Mouse (Mus musculus) myocyte (in vitro differentiated cells): Measurements from ENCODE around the gene Vdr. TPM values are rescaled to one million over a fixed set of nuclear protein-coding genes. Genes with fewer than 3 reads are reported as not detected.

ENCODE experiments used
- H3K27me3 ChIP-seq: one replicate; pipeline ENCODE4 v1.6.1; 2011; ENCODE audit not compliant: control insufficient read depth, insufficient read depth, insufficient read length
- H3K36me3 ChIP-seq: one replicate; pipeline ENCODE4 v1.6.1; 2011; ENCODE audit not compliant: control insufficient read depth, insufficient read depth
- H3K4me2 ChIP-seq: one replicate; pipeline ENCODE4 v1.6.1; 2011; ENCODE audit warnings: low read depth, control low read depth
- H3K4me3 ChIP-seq: one replicate; pipeline ENCODE4 v1.5.1; 2011; ENCODE audit warnings: mild to moderate bottlenecking, control low read depth, moderate library complexity
- H3K79me2 ChIP-seq: one replicate; pipeline ENCODE4 v1.6.1; 2011; ENCODE audit not compliant: control insufficient read depth, insufficient read depth
- H3ac ChIP-seq: one replicate; pipeline ENCODE4 v1.6.1; 2011; ENCODE audit not compliant: control insufficient read depth, insufficient read length
- CEBPB ChIP-seq: IDR thresholded peaks from 2 replicates; pipeline ENCODE4 v1.6.1; 2011; ENCODE audit warnings: mild to moderate bottlenecking, moderate library complexity; ENCODE audit not compliant: poor library complexity, insufficient read depth, severe bottlenecking
- E2F4 ChIP-seq: IDR thresholded peaks from one replicate; pipeline ENCODE4 v1.6.1; 2011; ENCODE audit warnings: mild to moderate bottlenecking, control low read depth, moderate library complexity; ENCODE audit not compliant: insufficient read depth
- MAX ChIP-seq: IDR thresholded peaks from one replicate; pipeline ENCODE4 v1.6.1; 2011; ENCODE audit warnings: low read depth, mild to moderate bottlenecking, control low read depth
- MYOD1 ChIP-seq, 3 experiments: IDR thresholded peaks; one replicate each; pipeline ENCODE4 v1.6.1; 2011; ENCODE audit warnings: control low read depth in 2 of 3, low read depth in 2 of 3, mild to moderate bottlenecking in 2 of 3, moderate library complexity in 1 of 3; ENCODE audit not compliant: insufficient read length in 2 of 3, control insufficient read depth in 1 of 3
- MYOG ChIP-seq, 3 experiments: IDR thresholded peaks; one replicate each; pipeline ENCODE4 v1.6.1; 2011; ENCODE audit warnings: control low read depth in 2 of 3, low read depth in 2 of 3, mild to moderate bottlenecking in 2 of 3; ENCODE audit not compliant: insufficient read length in 2 of 3, control insufficient read depth in 1 of 3, insufficient read depth in 1 of 3
- POLR2A ChIP-seq: IDR thresholded peaks from one replicate; pipeline ENCODE4 v1.6.1; 2011; ENCODE audit warnings: low read depth, mild to moderate bottlenecking, control low read depth, moderate library complexity; ENCODE audit not compliant: insufficient read length
- POLR2AphosphoS2 ChIP-seq: IDR thresholded peaks from one replicate; pipeline ENCODE4 v1.6.1; 2011; ENCODE audit warnings: low read depth, control low read depth; ENCODE audit not compliant: insufficient read length
- REST ChIP-seq: IDR thresholded peaks from one replicate; pipeline ENCODE4 v1.6.1; 2011; ENCODE audit warnings: mild to moderate bottlenecking, control low read depth, moderate library complexity; ENCODE audit not compliant: insufficient read depth, insufficient read length
- SRF ChIP-seq: IDR thresholded peaks from one replicate; pipeline ENCODE4 v1.6.1; 2011; ENCODE audit warnings: low read depth; ENCODE audit not compliant: control insufficient read depth, insufficient read length
- TCF12 ChIP-seq: IDR thresholded peaks from one replicate; pipeline ENCODE4 v1.6.1; 2011; ENCODE audit warnings: mild to moderate bottlenecking, control low read depth; ENCODE audit not compliant: poor library complexity, insufficient read depth, severe bottlenecking
- TCF3 ChIP-seq: IDR thresholded peaks from one replicate; pipeline ENCODE4 v1.6.1; 2011; ENCODE audit warnings: low read depth, control low read depth; ENCODE audit not compliant: insufficient read length
- USF1 ChIP-seq: IDR thresholded peaks from one replicate; pipeline ENCODE4 v1.6.1; 2011; ENCODE audit warnings: low read depth, mild to moderate bottlenecking, control low read depth, moderate library complexity
- polyA plus RNA-seq: library from polyadenylated mRNA; unstranded; fragments of >200 nt; fragmentation: generic; extraction: Trizol; gene quantifications from one replicate; pipeline ENCODE4 v1.2.1, GENCODE M21; 2012; ENCODE audit warnings: missing spikeins

Vdr gene
- 9.8 TPM for polyA plus RNA-seq

DNA sequence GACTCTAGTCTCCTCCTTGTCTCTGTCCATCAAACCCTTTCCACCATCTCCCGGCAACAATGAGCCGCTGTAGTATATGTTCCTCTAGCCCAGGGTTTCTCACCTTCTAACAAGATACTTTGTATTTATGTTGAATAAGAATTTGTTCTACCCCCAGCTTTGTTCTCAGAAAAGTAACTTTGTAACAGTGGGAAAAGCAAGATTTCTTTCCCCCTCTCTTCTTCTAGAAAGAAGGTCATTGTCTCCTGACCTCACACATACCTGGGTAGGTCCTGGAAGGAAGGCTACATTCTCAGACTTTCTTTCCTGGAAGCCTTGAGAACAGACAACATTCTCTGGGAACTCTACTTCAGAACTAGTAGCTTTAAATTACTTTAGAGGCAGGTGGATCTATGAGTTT, at the start of gene Vdr:
Gene Vdr, minus strand, starts transcription at position 101 of the 400 bp plus-strand sequence.
- no peak for TF ChIP-seq POLR2AphosphoS2
- TF ChIP-seq SRF, result no peak
- no peak for TF ChIP-seq USF1
- TF ChIP-seq MAX, result no peak
- no peak for TF ChIP-seq MYOG (IDR thresholded peaks at IDR 0.05; ENCODE audit: control insufficient read depth in 1 of 3, insufficient read depth in 1 of 3, insufficient read length in 2 of 3, low read depth in 2 of 3)
- no peak for TF ChIP-seq CEBPB
- TF ChIP-seq E2F4, result no peak
- no peak for TF ChIP-seq TCF3
- no peak for TF ChIP-seq REST
- no peak for TF ChIP-seq POLR2A
- TF ChIP-seq TCF12, result no peak
- TF ChIP-seq MYOD1 (IDR thresholded peaks at IDR 0.05; ENCODE audit: control insufficient read depth in 1 of 3, insufficient read length in 2 of 3, low read depth in 2 of 3), result no peak
- no peaks in the 10 kb centered on the region for H3K27me3 ChIP-seq

DNA sequence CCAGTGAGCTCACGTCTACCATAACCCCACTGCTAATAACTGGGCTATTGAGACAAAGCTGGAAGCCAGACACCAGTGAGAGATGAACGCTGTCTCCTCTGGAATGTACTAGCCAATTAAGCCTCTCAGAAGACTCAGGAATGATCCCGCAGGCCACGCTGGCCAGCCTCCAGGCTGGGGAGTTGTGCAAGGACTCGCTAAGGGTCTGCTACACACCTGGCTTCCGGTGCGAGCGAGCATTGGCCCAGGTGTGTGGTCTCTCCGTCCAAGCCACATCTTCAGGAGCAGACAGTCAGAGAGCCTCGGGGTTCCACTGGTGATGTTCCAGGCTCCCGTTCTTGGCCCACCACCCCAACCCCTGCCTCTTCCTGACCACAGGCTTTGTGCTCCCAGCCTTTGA, 46.0 kb upstream of the Vdr start:
- no peak overlapping the region for H3ac ChIP-seq
- no peak overlapping the region for H3K4me3 ChIP-seq
- H3K4me2 ChIP-seq, result no peak overlapping the region
- H3K27me3 ChIP-seq, result peaks cover 31% of the 10 kb centered on the region
- no peaks in the 10 kb centered on the region for H3K36me3 ChIP-seq
- no peaks in the 10 kb centered on the region for H3K79me2 ChIP-seq
- TF ChIP-seq USF1 (no peak), CEBPB (no peak), TCF12 (no peak), POLR2A (no peak), SRF (no peak), MYOG (IDR thresholded peaks at IDR 0.05; ENCODE audit: control insufficient read depth in 1 of 3, insufficient read depth in 1 of 3, insufficient read length in 2 of 3, low read depth in 2 of 3) (no peak)

More for the DNA sequence above, at the start of gene Vdr:
- Histone ChIP-seq H3K79me2 (peaks cover 14% of the 10 kb centered on the region), H3K36me3 (no peaks in the 10 kb centered on the region), H3K4me2 (no peak within 1 kb of the TSS), H3ac (no peak within 1 kb of the TSS), H3K4me3 (no peak within 1 kb of the TSS)

DNA sequence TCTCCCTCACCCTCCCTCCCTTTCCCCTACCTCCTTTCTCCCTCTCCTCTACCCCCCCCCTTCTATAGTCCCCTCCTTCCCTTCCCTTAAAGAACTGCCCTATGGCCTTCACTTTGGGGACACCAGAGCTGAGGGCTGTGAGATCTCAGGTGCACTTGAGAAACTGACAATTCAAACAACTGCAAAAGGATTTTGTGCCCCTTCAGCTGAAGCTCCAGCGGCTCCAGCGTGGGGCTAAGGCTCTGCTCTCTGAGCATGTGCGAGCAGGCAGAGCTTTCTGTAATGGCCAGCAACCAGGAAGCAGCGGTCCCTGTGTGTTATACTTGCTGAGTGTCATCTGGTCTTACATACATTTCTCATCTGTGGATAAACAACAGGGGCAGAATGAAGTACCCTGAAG, 45.3 kb upstream of the Vdr start:
- H3K79me2 ChIP-seq, result no peaks in the 10 kb centered on the region
- no peaks in the 10 kb centered on the region for H3K36me3 ChIP-seq
- no peak overlapping the region for H3ac ChIP-seq
- no peak overlapping the region for H3K4me3 ChIP-seq
- H3K4me2 ChIP-seq, result peak overlapping the region; percentile 46
- peaks cover 31% of the 10 kb centered on the region for H3K27me3 ChIP-seq
- TF ChIP-seq TCF3, result no peak
- no peak for TF ChIP-seq POLR2A
- TF ChIP-seq USF1, result no peak
- TF ChIP-seq E2F4, result no peak
- no peak for TF ChIP-seq CEBPB
- no peak for TF ChIP-seq MAX
- no peak for TF ChIP-seq MYOD1 (IDR thresholded peaks at IDR 0.05; ENCODE audit: control insufficient read depth in 1 of 3, insufficient read length in 2 of 3, low read depth in 2 of 3)
- no peak for TF ChIP-seq POLR2AphosphoS2
- TF ChIP-seq MYOG (IDR thresholded peaks at IDR 0.05; ENCODE audit: control insufficient read depth in 1 of 3, insufficient read depth in 1 of 3, insufficient read length in 2 of 3, low read depth in 2 of 3), result no peak

DNA sequence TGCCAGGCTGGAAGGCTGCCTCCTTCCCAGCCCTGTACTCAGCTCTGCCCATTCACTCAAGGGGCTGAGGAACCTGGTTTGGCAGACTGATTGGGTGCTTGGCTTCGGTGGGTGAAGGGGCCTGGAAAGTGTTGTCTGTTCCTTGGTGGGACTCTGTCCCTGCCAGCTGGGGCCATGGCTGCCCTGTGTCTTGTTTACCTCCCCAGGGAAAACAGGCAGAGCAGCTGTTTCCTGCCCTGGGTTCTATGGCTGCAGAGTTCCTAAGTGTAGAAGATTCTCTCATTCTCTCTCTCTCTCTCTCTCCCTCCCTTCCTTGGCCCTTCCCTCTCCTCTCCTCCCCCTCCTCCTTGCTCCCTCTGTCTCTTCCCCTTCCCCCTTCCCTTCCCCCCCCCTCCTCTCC, 44.9 kb upstream of the Vdr start:
- peaks cover 31% of the 10 kb centered on the region for H3K27me3 ChIP-seq

DNA sequence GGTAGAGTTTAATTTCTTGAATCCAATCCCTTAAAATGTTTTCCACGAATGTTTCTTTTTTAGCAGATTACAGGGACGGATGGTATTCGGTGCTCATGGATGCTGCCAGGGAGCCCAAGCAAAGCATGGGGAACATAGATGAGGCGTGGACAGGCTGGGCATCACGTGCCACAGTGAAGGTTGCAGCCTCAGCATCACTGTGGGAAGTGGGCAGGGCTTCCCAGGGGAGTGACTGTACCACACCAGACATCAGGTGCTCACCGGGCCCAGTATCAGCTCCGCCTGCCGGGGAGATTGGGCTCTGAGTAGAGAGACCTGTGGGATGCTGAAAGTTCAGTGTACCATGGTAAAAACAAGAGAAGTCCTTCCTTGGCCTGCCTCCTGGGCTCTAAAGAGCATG, 44.2 kb upstream of the Vdr start:
- Histone ChIP-seq H3ac (no peak overlapping the region), H3K79me2 (no peaks in the 10 kb centered on the region), H3K36me3 (no peaks in the 10 kb centered on the region), H3K4me3 (no peak overlapping the region), H3K27me3 (peaks cover 31% of the 10 kb centered on the region), H3K4me2 (no peak overlapping the region)
- no peak for TF ChIP-seq TCF12
- TF ChIP-seq USF1, result peak; percentile 20

More for the DNA sequence above, 44.9 kb upstream of the Vdr start:
- Histone ChIP-seq H3K79me2 (no peaks in the 10 kb centered on the region), H3K36me3 (no peaks in the 10 kb centered on the region), H3K4me3 (no peak overlapping the region), H3ac (no peak overlapping the region), H3K4me2 (peak overlapping the region; percentile 22)
- TF ChIP-seq TCF12 (no peak), TCF3 (no peak), MYOD1 (IDR thresholded peaks at IDR 0.05; ENCODE audit: control insufficient read depth in 1 of 3, insufficient read length in 2 of 3, low read depth in 2 of 3) (no peak), REST (no peak), POLR2A (no peak), MYOG (IDR thresholded peaks at IDR 0.05; ENCODE audit: control insufficient read depth in 1 of 3, insufficient read depth in 1 of 3, insufficient read length in 2 of 3, low read depth in 2 of 3) (peak in 1 of 3 experiments; percentile 10), MAX (no peak)
